Mouse (Mus musculus): Measurements from ENCODE around the gene Klrb1c. TPM values are rescaled to one million over a fixed set of nuclear protein-coding genes. Genes with fewer than 3 reads are reported as not detected.

Gene Klrb1c
- polyA plus RNA-seq, 1 experiment from 2014 or later: 0.16 TPM

DNA sequence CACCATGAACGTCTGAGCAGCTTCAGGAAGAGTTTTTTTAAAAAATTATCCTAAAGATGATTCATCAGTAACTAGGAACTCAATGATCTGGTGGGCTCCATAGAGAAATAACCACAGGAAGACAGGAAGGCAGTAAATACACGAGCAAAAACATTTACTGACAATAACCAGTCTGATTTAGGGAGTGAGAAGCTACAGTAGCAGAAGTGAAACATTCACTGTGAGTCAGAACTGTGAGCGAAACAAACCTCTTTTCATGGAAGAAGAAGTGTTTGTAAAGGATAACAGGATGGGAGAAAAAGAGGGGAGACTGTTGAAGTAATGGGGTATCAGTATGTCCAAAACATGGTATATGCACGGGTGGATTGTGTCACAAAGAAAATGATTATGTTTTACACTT is 40.8 kb upstream of the Klrb1c start:
- ATAC-seq (replicated peaks; ENCODE audit: low FRiP score, low read depth) (no peak), DNase-seq (ENCODE audit: low spot score) (no peak)

DNA sequence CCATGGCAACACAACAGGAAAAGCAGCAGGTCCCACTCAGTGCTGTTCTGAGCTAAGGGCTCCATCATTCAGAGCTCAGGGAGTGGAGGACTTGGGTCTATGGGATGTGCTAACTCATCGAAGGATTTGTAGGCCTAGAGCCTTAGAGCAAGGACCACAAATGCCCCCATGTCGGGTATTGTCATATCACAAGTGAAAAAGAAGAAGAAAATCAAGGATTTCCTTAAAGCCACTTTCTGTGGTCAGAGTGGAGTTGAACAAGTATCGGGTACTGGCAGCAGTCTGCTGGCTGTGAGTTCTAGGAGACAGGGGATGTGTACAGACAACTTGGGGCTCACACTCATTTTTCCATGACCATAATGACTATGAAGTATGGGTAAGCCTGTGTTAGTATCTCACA is 37.8 kb upstream of the Klrb1c start:
- no peak for TF ChIP-seq CTCF (IDR thresholded peaks at IDR 0.05; ENCODE audit: low read depth)
- Histone ChIP-seq H3K36me3 (ENCODE audit: insufficient read depth, low read length) (no peaks in the 10 kb centered on the region), H3K9me3 (replicated peaks; ENCODE audit: low read length) (no peaks in the 10 kb centered on the region), H3K9ac (ENCODE audit: low read depth, low read length) (no peak overlapping the region), H3K4me1 (replicated peaks; ENCODE audit: insufficient read depth, low read length) (no peaks in the 10 kb centered on the region), H3K4me3 (replicated peaks; ENCODE audit: low read depth, low read length) (no peak overlapping the region), H3K27ac (no peak overlapping the region), H3K4me2 (ENCODE audit: low read length) (no peak overlapping the region), H3K27me3 (ENCODE audit: insufficient read depth, low read length) (no peaks in the 10 kb centered on the region)
- DNase-seq (ENCODE audit: low spot score) (no peak), ATAC-seq (replicated peaks; ENCODE audit: low FRiP score, low read depth) (no peak)
- WGBS: 86% methylated on average over 3 of the region's 3 CpGs

More for the DNA sequence above, 40.8 kb upstream of the Klrb1c start:
- H3K4me2 ChIP-seq (ENCODE audit: low read length): no peak overlapping the region
- 55% methylated on average over 4 of the region's 4 CpGs for WGBS
- H3K4me1 ChIP-seq (replicated peaks; ENCODE audit: insufficient read depth, low read length): no peaks in the 10 kb centered on the region
- H3K27ac ChIP-seq: no peak overlapping the region
- no peaks in the 10 kb centered on the region for H3K36me3 ChIP-seq (ENCODE audit: insufficient read depth, low read length)
- no peaks in the 10 kb centered on the region for H3K27me3 ChIP-seq (ENCODE audit: insufficient read depth, low read length)
- TF ChIP-seq CTCF (IDR thresholded peaks at IDR 0.05; ENCODE audit: low read depth): no peak
- no peaks in the 10 kb centered on the region for H3K9me3 ChIP-seq (replicated peaks; ENCODE audit: low read length)
- no peak overlapping the region for H3K4me3 ChIP-seq (replicated peaks; ENCODE audit: low read depth, low read length)
- H3K9ac ChIP-seq (ENCODE audit: low read depth, low read length): no peak overlapping the region

DNA sequence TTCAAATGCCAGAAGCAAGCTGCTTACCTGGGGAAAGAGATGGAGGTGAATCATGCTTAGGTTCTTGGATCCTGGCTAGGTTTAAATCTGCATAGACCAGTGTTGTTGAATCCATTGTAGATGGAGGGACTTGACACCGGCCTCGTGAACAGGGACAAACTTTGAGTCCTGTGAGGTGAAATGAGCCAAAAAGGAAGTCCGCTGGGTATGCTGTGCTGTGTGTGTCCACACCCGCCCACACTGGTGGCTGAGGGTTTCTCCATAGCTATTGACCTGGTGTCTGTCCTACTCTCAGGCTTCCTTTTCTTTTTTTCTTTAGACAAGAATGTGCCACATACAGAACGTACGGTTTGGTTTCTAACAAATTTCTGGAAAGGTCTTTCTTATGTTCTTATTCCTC is 37.1 kb upstream of the Klrb1c start, which contains the start of the genes Gm44511 and Klrb1b:
Gm44511 (minus strand) TSS at position 184 of the 400 bp plus-strand sequence.
Klrb1b (minus strand) TSS at position 200 of the 400 bp plus-strand sequence.
- no peaks in the 10 kb centered on the region for H3K9me3 ChIP-seq (replicated peaks; ENCODE audit: low read length)
- H3K4me3 ChIP-seq (replicated peaks; ENCODE audit: low read depth, low read length): no peak within 1 kb of the TSS
- no peak within 1 kb of the TSS for H3K9ac ChIP-seq (ENCODE audit: low read depth, low read length)
- DNase-seq (ENCODE audit: low spot score): no peak
- 87% methylated on average over 6 of the region's 6 CpGs for WGBS
- no peak within 1 kb of the TSS for H3K27ac ChIP-seq
- ATAC-seq (replicated peaks; ENCODE audit: low FRiP score, low read depth): no peak
- no peak within 1 kb of the TSS for H3K4me2 ChIP-seq (ENCODE audit: low read length)
- no peak for TF ChIP-seq CTCF (IDR thresholded peaks at IDR 0.05; ENCODE audit: low read depth)
- no peaks in the 10 kb centered on the region for H3K27me3 ChIP-seq (ENCODE audit: insufficient read depth, low read length)
- H3K36me3 ChIP-seq (ENCODE audit: insufficient read depth, low read length): no peaks in the 10 kb centered on the region
- no peaks in the 10 kb centered on the region for H3K4me1 ChIP-seq (replicated peaks; ENCODE audit: insufficient read depth, low read length)

DNA sequence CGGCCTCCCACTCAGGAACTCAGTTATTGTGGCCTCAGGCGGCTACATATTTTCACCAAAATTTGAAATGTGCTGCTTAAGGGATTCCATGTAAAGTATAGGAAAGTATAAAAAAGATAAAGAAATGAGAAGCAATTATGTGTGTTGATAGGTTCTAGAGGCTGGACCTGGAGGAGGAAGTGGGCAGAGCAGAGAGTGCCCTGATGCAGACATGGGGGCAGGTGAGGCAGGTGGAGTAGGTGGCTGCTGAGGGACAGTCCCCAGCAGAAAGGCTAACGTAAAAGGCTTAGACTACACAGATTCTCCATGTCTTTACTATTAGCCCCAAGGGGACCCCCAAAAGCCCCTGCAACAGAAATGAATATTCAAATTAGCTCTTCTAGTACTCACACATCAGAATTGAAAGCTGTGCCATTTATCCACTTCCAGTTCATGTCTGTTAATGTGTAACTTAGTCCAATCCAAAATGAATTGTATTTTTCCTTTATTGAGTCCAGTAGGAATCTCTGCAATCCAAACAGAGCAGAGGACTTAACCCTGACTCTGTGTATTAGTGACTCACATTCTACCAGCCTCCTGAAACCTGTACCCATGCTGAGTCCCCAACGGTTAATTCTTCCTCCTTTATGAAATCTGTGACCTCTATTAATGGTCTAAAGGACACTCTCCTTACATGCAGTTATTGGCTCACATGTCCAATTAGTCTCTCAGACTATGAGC is 29.2 kb upstream of the Klrb1c start:
- DNase-seq (ENCODE audit: low spot score): no peak
- Histone ChIP-seq H3K27ac (no peak overlapping the region), H3K4me1 (replicated peaks; ENCODE audit: insufficient read depth, low read length) (no peaks in the 10 kb centered on the region), H3K36me3 (ENCODE audit: insufficient read depth, low read length) (no peaks in the 10 kb centered on the region), H3K9ac (ENCODE audit: low read depth, low read length) (no peak overlapping the region), H3K9me3 (replicated peaks; ENCODE audit: low read length) (no peaks in the 10 kb centered on the region), H3K27me3 (ENCODE audit: insufficient read depth, low read length) (no peaks in the 10 kb centered on the region), H3K4me3 (replicated peaks; ENCODE audit: low read depth, low read length) (no peak overlapping the region), H3K4me2 (ENCODE audit: low read length) (no peak overlapping the region)
- no peak for ATAC-seq (replicated peaks; ENCODE audit: low FRiP score, low read depth)
- TF ChIP-seq CTCF (IDR thresholded peaks at IDR 0.05; ENCODE audit: low read depth): no peak
- 82% methylated on average over 4 of the region's 4 CpGs for WGBS

DNA sequence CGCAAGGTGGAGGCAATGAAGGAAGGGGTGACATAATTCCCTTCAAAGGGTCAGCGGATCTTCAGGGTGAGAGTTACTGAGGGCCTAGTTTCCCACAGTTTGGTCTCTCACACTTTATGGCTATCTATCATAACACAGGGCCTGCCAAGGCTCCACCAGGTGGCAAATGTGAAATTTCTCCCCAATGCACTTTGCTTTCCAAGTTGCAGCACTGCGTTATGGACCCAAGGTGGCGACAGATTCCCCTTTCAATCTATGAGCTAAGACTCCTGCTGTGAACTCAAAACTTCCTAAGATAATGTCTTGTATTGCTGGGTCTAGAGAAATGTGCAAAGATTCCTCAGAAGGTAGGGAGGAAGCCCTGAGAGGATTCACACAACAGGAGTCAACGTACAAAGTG is 19.5 kb upstream of the Klrb1c start:
- H3K4me2 ChIP-seq (ENCODE audit: low read length): no peak overlapping the region
- H3K9ac ChIP-seq (ENCODE audit: low read depth, low read length): no peak overlapping the region
- H3K27me3 ChIP-seq (ENCODE audit: insufficient read depth, low read length): no peaks in the 10 kb centered on the region
- WGBS: 92% methylated on average over 5 of the region's 5 CpGs
- ATAC-seq (replicated peaks; ENCODE audit: low FRiP score, low read depth) (no peak), DNase-seq (ENCODE audit: low spot score) (peak; percentile 62)
- H3K27ac ChIP-seq: no peak overlapping the region
- TF ChIP-seq CTCF (IDR thresholded peaks at IDR 0.05; ENCODE audit: low read depth): peak; percentile 67
- H3K9me3 ChIP-seq (replicated peaks; ENCODE audit: low read length): no peaks in the 10 kb centered on the region
- no peaks in the 10 kb centered on the region for H3K4me1 ChIP-seq (replicated peaks; ENCODE audit: insufficient read depth, low read length)
- H3K4me3 ChIP-seq (replicated peaks; ENCODE audit: low read depth, low read length): no peak overlapping the region
- H3K36me3 ChIP-seq (ENCODE audit: insufficient read depth, low read length): no peaks in the 10 kb centered on the region

DNA sequence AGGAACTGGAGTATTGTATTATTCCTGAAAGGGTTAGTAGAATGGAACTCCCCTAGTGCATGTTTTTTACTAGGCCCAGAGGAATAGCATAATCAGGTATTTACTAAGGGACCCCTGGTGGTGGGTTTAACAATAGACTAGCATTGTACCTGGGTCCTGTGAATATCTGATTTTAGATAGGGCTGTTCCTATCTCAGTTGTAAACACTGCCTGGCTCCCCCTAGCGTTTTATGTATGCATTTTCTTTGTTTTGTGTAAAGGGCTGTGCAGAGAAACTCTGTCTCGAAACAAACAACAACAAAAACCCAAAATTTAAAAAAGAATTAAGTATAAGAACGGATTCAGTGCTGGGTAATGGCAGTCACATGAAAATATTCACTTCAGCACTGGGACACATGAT is 18.0 kb upstream of the Klrb1c start:
- no peaks in the 10 kb centered on the region for H3K27me3 ChIP-seq (ENCODE audit: insufficient read depth, low read length)
- WGBS: 77% methylated on average over 3 of the region's 3 CpGs
- ATAC-seq (replicated peaks; ENCODE audit: low FRiP score, low read depth): no peak
- peak; percentile 54 for TF ChIP-seq CTCF (IDR thresholded peaks at IDR 0.05; ENCODE audit: low read depth)
- no peaks in the 10 kb centered on the region for H3K4me1 ChIP-seq (replicated peaks; ENCODE audit: insufficient read depth, low read length)
- no peak overlapping the region for H3K4me3 ChIP-seq (replicated peaks; ENCODE audit: low read depth, low read length)
- no peaks in the 10 kb centered on the region for H3K9me3 ChIP-seq (replicated peaks; ENCODE audit: low read length)
- H3K9ac ChIP-seq (ENCODE audit: low read depth, low read length): no peak overlapping the region
- H3K36me3 ChIP-seq (ENCODE audit: insufficient read depth, low read length): no peaks in the 10 kb centered on the region
- H3K27ac ChIP-seq: no peak overlapping the region
- H3K4me2 ChIP-seq (ENCODE audit: low read length): no peak overlapping the region
- DNase-seq (ENCODE audit: low spot score): peak; percentile 47

All from kidney, postnatal 0 days (tissue).